Mouse (Mus musculus) intestine, embryonic 15.5 days (tissue): Measurements from ENCODE around the gene Hrasls5. TPM values are rescaled to one million over a fixed set of nuclear protein-coding genes. Genes with fewer than 3 reads are reported as not detected.
A peak's percentile ranks its signal among the peaks of the same experiment; 100 is the strongest.

Experiments used
- ATAC-seq: fragments of 200-750 bp; cut with Nextera tagmentation; 2 replicates; pipeline ENCODE4 v1.8.0; 2017; ENCODE audit warnings: moderate TSS enrichment, moderate library complexity
- H3K27ac ChIP-seq: fragments of 300-500 bp; sonication (generic); 2 replicates; pipeline ENCODE4 v1.5.1; 2015; ENCODE audit warnings: mild to moderate bottlenecking, inconsistent platforms
- H3K27me3 ChIP-seq: fragments of 300-500 bp; sonication (generic); replicated peaks from 2 replicates; pipeline ENCODE4 v1.6.1; 2015; ENCODE audit warnings: inconsistent platforms
- H3K36me3 ChIP-seq: fragments of 300-500 bp; sonication (generic); 2 replicates; pipeline ENCODE4 v1.6.1; 2015; ENCODE audit warnings: inconsistent platforms
- H3K4me1 ChIP-seq: fragments of 300-500 bp; sonication (generic); replicated peaks from 2 replicates; pipeline ENCODE4 v1.6.1; 2015; ENCODE audit warnings: inconsistent platforms
- H3K4me2 ChIP-seq: fragments of 300-500 bp; sonication (generic); replicated peaks from 2 replicates; pipeline ENCODE4 v1.6.1; 2015; ENCODE audit warnings: mild to moderate bottlenecking, inconsistent platforms
- H3K4me3 ChIP-seq: fragments of 300-500 bp; sonication (generic); replicated peaks from 2 replicates; pipeline ENCODE4 v1.5.1; 2015; ENCODE audit warnings: inconsistent platforms
- H3K9ac ChIP-seq: fragments of 300-500 bp; sonication (generic); 2 replicates; pipeline ENCODE4 v1.6.1; 2015; ENCODE audit warnings: inconsistent platforms
- H3K9me3 ChIP-seq: fragments of 300-500 bp; sonication (generic); 2 replicates; pipeline ENCODE4 v1.6.1; 2016; ENCODE audit warnings: inconsistent platforms
- WGBS: fragments of 180-500 bp; shearing (Covaris S2); methylation state at CpG from one replicate; pipeline ENCODE4 v1.1.7; 2015; 5-methylcytosine and 5-hydroxymethylcytosine counted together
- polyA plus RNA-seq: library from polyadenylated mRNA; unstranded; fragments of >200 nt; fragmentation: Nextera tagmentation; extraction: Ambion mirVana; gene quantifications from 2 replicates; pipeline ENCODE4 v1.2.1, GENCODE M21; 2015

Hrasls5 gene
- polyA plus RNA-seq, 1 experiment from 2014 or later = not detected

- Histone ChIP-seq H3K27ac (no peak overlapping the region), H3K4me3 (no peak overlapping the region), H3K4me1 (no peaks in the 10 kb centered on the region), H3K4me2 (no peak overlapping the region), H3K9ac (no peak overlapping the region), H3K27me3 (no peaks in the 10 kb centered on the region), H3K9me3 (no peaks in the 10 kb centered on the region), H3K36me3 (no peaks in the 10 kb centered on the region)
- WGBS = 85% methylated on average over 6 of the region's 6 CpGs
- no peak for ATAC-seq
Observed at GRCm38 (mm10) chr19:7585764-7586163, 26.6 kb upstream of the Hrasls5 start.

GRCm38 (mm10) chr19:7590795-7591194 lies 21.5 kb upstream of the Hrasls5 start:
- Histone ChIP-seq H3K27me3 (no peaks in the 10 kb centered on the region), H3K4me2 (no peak overlapping the region), H3K9ac (no peak overlapping the region), H3K4me1 (no peaks in the 10 kb centered on the region), H3K36me3 (no peaks in the 10 kb centered on the region), H3K27ac (no peak overlapping the region), H3K9me3 (no peaks in the 10 kb centered on the region), H3K4me3 (no peak overlapping the region)
- no peak for ATAC-seq

GRCm38 (mm10) chr19:7592018-7592417 lies 20.3 kb upstream of the Hrasls5 start:
- 34% methylated on average over 3 of the region's 3 CpGs for WGBS
- Histone ChIP-seq H3K4me1 (no peaks in the 10 kb centered on the region), H3K27me3 (no peaks in the 10 kb centered on the region), H3K4me2 (no peak overlapping the region), H3K9me3 (no peaks in the 10 kb centered on the region), H3K36me3 (no peaks in the 10 kb centered on the region), H3K4me3 (no peak overlapping the region), H3K9ac (no peak overlapping the region), H3K27ac (no peak overlapping the region)
- no peak for ATAC-seq

GRCm38 (mm10) chr19:7595534-7595933 lies 16.8 kb upstream of the Hrasls5 start:
- Histone ChIP-seq H3K4me3 (no peak overlapping the region), H3K9me3 (no peaks in the 10 kb centered on the region), H3K4me2 (no peak overlapping the region), H3K36me3 (no peaks in the 10 kb centered on the region), H3K9ac (no peak overlapping the region), H3K27me3 (no peaks in the 10 kb centered on the region), H3K4me1 (no peaks in the 10 kb centered on the region), H3K27ac (no peak overlapping the region)
- ATAC-seq = no peak
- 12% methylated on average over 2 of the region's 2 CpGs for WGBS

- 45% methylated on average over 4 of the region's 4 CpGs for WGBS
Observed at GRCm38 (mm10) chr19:7598481-7598880, 13.9 kb upstream of the Hrasls5 start.

GRCm38 (mm10) chr19:7601551-7601950 lies 10.8 kb upstream of the Hrasls5 start:
- Histone ChIP-seq H3K9ac (no peak overlapping the region), H3K27ac (no peak overlapping the region), H3K27me3 (no peaks in the 10 kb centered on the region), H3K9me3 (no peaks in the 10 kb centered on the region), H3K36me3 (no peaks in the 10 kb centered on the region), H3K4me2 (no peak overlapping the region), H3K4me3 (no peak overlapping the region), H3K4me1 (peaks cover 4% of the 10 kb centered on the region; the same call in 1 of the 2 replicates)
- 84% methylated on average over 4 of the region's 4 CpGs for WGBS
- ATAC-seq = no peak

More at GRCm38 (mm10) chr19:7598481-7598880, 13.9 kb upstream of the Hrasls5 start:
- H3K9me3 ChIP-seq = no peaks in the 10 kb centered on the region
- no peak for ATAC-seq
- H3K9ac ChIP-seq = no peak overlapping the region
- no peak overlapping the region for H3K27ac ChIP-seq
- H3K36me3 ChIP-seq = no peaks in the 10 kb centered on the region
- H3K4me2 ChIP-seq = no peak overlapping the region
- no peak overlapping the region for H3K4me3 ChIP-seq
- no peaks in the 10 kb centered on the region for H3K27me3 ChIP-seq
- H3K4me1 ChIP-seq = no peaks in the 10 kb centered on the region

GRCm38 (mm10) chr19:7604107-7604506 lies 8.2 kb upstream of the Hrasls5 start:
- no peak overlapping the region for H3K27ac ChIP-seq
- no peaks in the 10 kb centered on the region for H3K27me3 ChIP-seq
- H3K4me2 ChIP-seq = no peak overlapping the region
- ATAC-seq = no peak
- no peaks in the 10 kb centered on the region for H3K36me3 ChIP-seq
- no peaks in the 10 kb centered on the region for H3K9me3 ChIP-seq
- no peak overlapping the region for H3K9ac ChIP-seq
- no peak overlapping the region for H3K4me3 ChIP-seq
- peaks cover 15% of the 10 kb centered on the region for H3K4me1 ChIP-seq
- WGBS = 94% methylated on average over 10 of the region's 10 CpGs

GRCm38 (mm10) chr19:7605013-7605412 lies 7.3 kb upstream of the Hrasls5 start:
- Histone ChIP-seq H3K9me3 (no peaks in the 10 kb centered on the region), H3K36me3 (no peaks in the 10 kb centered on the region), H3K27me3 (no peaks in the 10 kb centered on the region), H3K9ac (no peak overlapping the region), H3K4me2 (no peak overlapping the region), H3K27ac (no peak overlapping the region), H3K4me1 (peaks cover 15% of the 10 kb centered on the region), H3K4me3 (no peak overlapping the region)
- ATAC-seq = no peak

- ATAC-seq = peak; percentile 73
- Histone ChIP-seq H3K4me1 (peaks cover 15% of the 10 kb centered on the region), H3K9me3 (no peaks in the 10 kb centered on the region), H3K36me3 (no peaks in the 10 kb centered on the region), H3K4me3 (peak overlapping the region; percentile 21), H3K27me3 (no peaks in the 10 kb centered on the region), H3K9ac (no peak overlapping the region; the same call in 1 of the 2 replicates), H3K4me2 (peak overlapping the region; percentile 64), H3K27ac (0 out of 2 replicates have a peak overlapping the region, but pooled peaks have one; percentile 71)
- 5% methylated on average over 15 of the region's 15 CpGs for WGBS
Observed at GRCm38 (mm10) chr19:7605930-7606783, 6.2 kb upstream of the Hrasls5 start.

GRCm38 (mm10) chr19:7606801-7607689 lies 5.3 kb upstream of the Hrasls5 start, which contains the start of gene Lgals12:
Lgals12 (minus strand) TSS chr19:7607193.
- peak within 1 kb of the TSS; percentile 64 for H3K4me2 ChIP-seq
- no peaks in the 10 kb centered on the region for H3K9me3 ChIP-seq
- peak; percentile 58 for ATAC-seq
- H3K4me1 ChIP-seq = peaks cover 15% of the 10 kb centered on the region
- peak within 1 kb of the TSS; percentile 71 for H3K27ac ChIP-seq
- no peaks in the 10 kb centered on the region for H3K36me3 ChIP-seq
- H3K9ac ChIP-seq = no peak within 1 kb of the TSS; the same call in 1 of the 2 replicates
- no peaks in the 10 kb centered on the region for H3K27me3 ChIP-seq
- 8% methylated on average over 15 of the region's 15 CpGs for WGBS
- H3K4me3 ChIP-seq = peak within 1 kb of the TSS; percentile 21

GRCm38 (mm10) chr19:7607690-7608201 lies 4.6 kb upstream of the Hrasls5 start:
- H3K36me3 ChIP-seq = no peaks in the 10 kb centered on the region
- peaks cover 5% of the 10 kb centered on the region; the same call in 1 of the 2 replicates for H3K27me3 ChIP-seq
- no peak overlapping the region for H3K9ac ChIP-seq
- 53% methylated on average over 7 of the region's 7 CpGs for WGBS
- peak; percentile 76 for ATAC-seq
- peak overlapping the region; percentile 71 for H3K27ac ChIP-seq
- no peak overlapping the region for H3K4me3 ChIP-seq
- H3K4me1 ChIP-seq = peaks cover 21% of the 10 kb centered on the region
- no peaks in the 10 kb centered on the region for H3K9me3 ChIP-seq
- H3K4me2 ChIP-seq = peak overlapping the region; percentile 64; the same call in 1 of the 2 replicates

- no peak for ATAC-seq
- Histone ChIP-seq H3K4me1 (peaks cover 6% of the 10 kb centered on the region), H3K27ac (no peak overlapping the region), H3K27me3 (peaks cover 5% of the 10 kb centered on the region; the same call in 1 of the 2 replicates), H3K4me3 (no peak overlapping the region), H3K36me3 (no peaks in the 10 kb centered on the region), H3K4me2 (no peak overlapping the region), H3K9me3 (no peaks in the 10 kb centered on the region), H3K9ac (no peak overlapping the region)
- WGBS = 92% methylated on average over 7 of the region's 7 CpGs
Observed at GRCm38 (mm10) chr19:7613151-7613550, 810 bp downstream of the Hrasls5 start.
